Mouse (Mus musculus) olfactory bulb, adult 2 months (tissue): ENCODE measurements around the gene Gm20431. TPM values are rescaled to one million over a fixed set of nuclear protein-coding genes. Genes with fewer than 3 reads are reported as not detected.
A peak's percentile ranks its signal among the peaks of the same experiment; 100 is the strongest.
"Not testable (repeated sequence)": the region's sequence is repeated elsewhere in the genome, so short reads cannot be mapped to it uniquely, and the experiment has no call there.

Experiments
- H3K27ac ChIP-seq: fragments of 200-500 bp; 2 replicates; pipeline ENCODE4 v1.5.1; 2012; ENCODE audit warnings: low read depth, low read length; ENCODE audit not compliant: insufficient read depth
- H3K4me1 ChIP-seq: fragments of 200-500 bp; 2 replicates; pipeline ENCODE4 v1.6.1; 2012; ENCODE audit warnings: low read length; ENCODE audit not compliant: control insufficient read depth, insufficient read depth
- H3K4me3 ChIP-seq: fragments of 200-500 bp; 2 replicates; pipeline ENCODE4 v1.5.1; 2012; ENCODE audit warnings: mild to moderate bottlenecking, low read depth, low read length, moderate library complexity; ENCODE audit not compliant: insufficient read depth
- CTCF ChIP-seq: fragments of 200-500 bp; IDR thresholded peaks from 2 replicates; pipeline ENCODE4 v1.5.1; 2012; ENCODE audit warnings: low read depth, mild to moderate bottlenecking, low read length, moderate library complexity; ENCODE audit not compliant: insufficient read depth
- POLR2A ChIP-seq: fragments of 200-500 bp; IDR thresholded peaks from 2 replicates; pipeline ENCODE4 v1.6.1; 2012; ENCODE audit warnings: mild to moderate bottlenecking, low read depth, low read length, moderate library complexity; ENCODE audit not compliant: insufficient read depth
- WGBS: fragments of 180-500 bp; shearing (Covaris S2); methylation state at CpG from one replicate; pipeline ENCODE4 v1.1.7; 2018; 5-methylcytosine and 5-hydroxymethylcytosine counted together
- polyA plus RNA-seq: library from polyadenylated mRNA; stranded (reverse); fragments of >200 nt; gene quantifications from 2 replicates; pipeline ENCODE4 v1.2.4, GENCODE M21; 2012; ENCODE audit warnings: low replicate concordance; ENCODE audit not compliant: missing spikeins, insufficient read depth, insufficient read length

The Gm20431 gene
- polyA plus RNA-seq, 1 experiment: not detected

DNA sequence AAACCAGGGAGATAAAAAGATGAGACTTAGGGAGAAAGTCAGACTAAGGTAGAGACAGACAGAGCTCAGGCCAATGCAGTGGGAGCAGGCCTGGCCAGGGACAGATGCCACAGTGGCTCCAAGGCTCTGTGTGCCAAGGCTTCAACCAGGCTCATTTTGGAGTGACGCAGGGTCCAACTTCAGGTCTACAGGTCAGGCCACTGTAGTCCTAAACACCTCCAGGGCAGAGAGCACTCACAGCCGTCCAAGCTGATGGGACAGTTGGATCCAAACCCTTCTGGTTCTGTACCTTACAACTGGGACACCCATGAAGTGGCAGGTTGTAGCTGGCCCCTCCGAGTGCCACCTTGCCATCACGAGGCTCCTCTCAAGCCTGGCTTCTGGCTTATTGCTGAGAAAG is 3.3 kb downstream of the Gm20431 start:
- Histone ChIP-seq H3K4me3 (no peak overlapping the region), H3K4me1 (peaks cover 44% of the 10 kb centered on the region), H3K27ac (no peak overlapping the region)
- WGBS: 90% methylated on average over 4 of the region's 4 CpGs
- no peak for TF ChIP-seq POLR2A
- no peak for TF ChIP-seq CTCF

DNA sequence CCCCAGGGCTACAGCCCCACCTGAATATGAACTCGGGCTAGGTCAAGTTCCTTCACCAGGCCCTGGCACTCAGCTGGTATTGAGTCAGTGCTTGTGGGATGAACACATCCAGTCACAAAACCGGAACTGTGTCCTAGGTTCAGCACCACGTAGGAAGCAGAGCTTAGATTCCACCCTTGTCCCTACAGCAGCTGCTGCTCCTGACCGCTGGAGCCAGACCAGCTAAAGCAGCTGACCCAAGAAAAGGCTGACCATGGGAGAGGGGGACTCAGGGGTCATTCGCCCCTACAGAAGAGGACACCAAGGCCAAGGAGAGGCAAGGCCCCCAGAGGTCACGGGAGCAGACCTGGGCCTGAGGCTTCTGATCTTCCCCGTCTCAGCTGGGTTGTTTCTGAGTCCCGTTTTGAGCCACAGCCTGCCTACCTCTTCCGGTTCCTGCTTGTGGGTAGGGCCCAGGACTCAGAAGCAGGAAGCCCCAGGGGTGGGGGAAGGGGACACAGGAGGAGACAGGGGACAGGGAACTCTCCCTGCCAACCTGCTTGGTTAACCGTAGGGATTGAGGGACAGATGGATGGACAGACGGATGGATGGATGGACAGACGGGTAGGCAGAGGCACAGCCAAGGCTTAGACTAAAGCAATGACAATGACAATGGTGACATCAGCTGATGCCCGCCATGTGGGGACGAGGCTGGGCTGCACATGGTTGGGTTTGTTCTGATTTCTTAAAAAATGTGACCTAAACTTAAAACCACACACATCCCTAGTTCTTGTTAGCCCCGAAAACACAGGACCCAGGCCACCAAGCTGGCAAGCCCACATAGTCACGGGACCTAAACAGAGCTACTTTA is 4.4 kb downstream of the Gm20431 start:
- TF ChIP-seq CTCF (no peak), POLR2A (no peak)
- H3K27ac ChIP-seq: 0 out of 2 replicates have a peak overlapping the region, but pooled peaks have one; percentile 2
- H3K4me3 ChIP-seq: no peak overlapping the region; the same call in 1 of the 2 replicates
- WGBS: 80% methylated on average over 16 of the region's 16 CpGs
- H3K4me1 ChIP-seq: peaks cover 42% of the 10 kb centered on the region

DNA sequence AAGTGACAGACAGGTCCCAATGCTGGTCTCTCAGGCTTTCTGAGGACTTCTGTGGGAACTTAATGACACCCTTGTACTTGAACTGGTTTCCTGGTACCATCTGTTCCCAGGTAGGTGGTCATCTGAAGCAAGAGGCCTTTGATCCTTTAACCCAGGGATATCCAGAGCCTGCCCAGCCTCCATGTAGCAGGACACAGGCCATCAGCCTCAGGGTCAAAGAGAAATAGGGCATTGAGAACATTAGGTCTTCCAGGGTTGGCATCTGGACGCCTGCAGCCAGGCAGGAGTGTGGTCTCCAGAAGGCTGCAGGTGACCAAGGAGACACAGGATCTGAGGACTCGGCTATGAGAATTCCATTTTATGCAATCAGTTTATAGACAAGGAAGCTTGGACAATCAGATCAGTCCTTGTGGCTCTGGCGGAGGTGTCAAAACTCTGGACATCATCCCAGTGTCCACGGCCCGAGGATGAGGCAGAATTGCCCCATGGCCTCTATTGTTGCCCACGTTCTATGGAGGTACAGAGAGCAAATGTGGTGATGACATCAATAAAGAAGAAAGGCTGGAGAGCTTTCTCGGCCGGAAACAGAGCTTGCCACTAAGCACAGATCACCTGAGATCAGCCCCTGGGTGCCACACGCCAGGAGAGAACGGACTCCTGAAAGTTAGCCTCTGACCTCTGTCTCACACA is 6.2 kb downstream of the Gm20431 start:
- 84% methylated on average over 10 of the region's 10 CpGs for WGBS
- H3K4me3 ChIP-seq: no peak overlapping the region
- TF ChIP-seq CTCF (no peak), POLR2A (no peak)
- H3K4me1 ChIP-seq: peaks cover 44% of the 10 kb centered on the region
- H3K27ac ChIP-seq: no peak overlapping the region

DNA sequence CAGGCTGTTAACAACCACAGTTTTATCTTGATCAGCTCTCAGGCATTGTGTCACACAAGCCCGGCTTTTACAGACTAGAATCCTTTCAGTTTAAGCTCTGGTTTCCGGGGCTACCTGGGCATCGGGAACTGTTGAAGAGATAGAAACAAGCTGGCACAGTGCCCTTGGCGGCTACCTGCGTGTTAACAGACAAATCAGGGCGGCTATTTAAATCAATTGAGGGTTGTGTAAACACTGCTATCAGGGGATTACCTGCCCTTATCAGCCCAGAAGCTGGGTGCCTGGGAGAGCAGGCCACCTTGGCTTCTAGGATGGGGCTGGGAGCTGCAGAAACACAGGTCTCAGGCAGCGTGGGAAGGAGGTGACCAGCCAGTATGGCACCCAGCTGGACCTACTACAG is 8.6 kb downstream of the Gm20431 start:
- no peak for TF ChIP-seq CTCF
- no peak for TF ChIP-seq POLR2A
- no peak overlapping the region for H3K4me3 ChIP-seq
- 76% methylated on average over 7 of the region's 7 CpGs for WGBS
- no peak overlapping the region for H3K27ac ChIP-seq
- peaks cover 29% of the 10 kb centered on the region for H3K4me1 ChIP-seq

DNA sequence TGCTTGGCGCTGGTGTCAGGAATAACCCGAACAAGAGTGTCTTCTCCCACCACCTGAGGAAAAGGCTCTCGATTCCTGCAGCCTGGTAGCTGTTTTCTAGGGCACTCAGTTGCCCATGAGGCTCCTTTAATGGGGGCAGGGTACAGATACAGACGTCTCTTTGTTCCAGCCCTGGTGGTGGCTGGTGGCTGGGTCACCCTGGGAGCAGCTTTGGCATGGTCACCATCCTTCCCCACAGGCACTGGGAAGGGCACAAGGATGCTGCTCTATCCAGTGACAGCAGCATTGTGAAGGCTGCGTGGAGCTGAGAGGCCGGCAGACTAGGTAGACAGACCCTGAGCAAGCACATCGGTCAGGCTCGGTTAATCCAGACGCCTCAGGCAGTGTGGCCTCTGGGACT is 9.7 kb downstream of the Gm20431 start:
- TF ChIP-seq CTCF: no peak
- no peak for TF ChIP-seq POLR2A
- H3K4me3 ChIP-seq: no peak overlapping the region
- H3K27ac ChIP-seq: peak overlapping the region; percentile 30; the same call in 1 of the 2 replicates
- 59% methylated on average over 9 of the region's 9 CpGs for WGBS
- peaks cover 21% of the 10 kb centered on the region for H3K4me1 ChIP-seq

DNA sequence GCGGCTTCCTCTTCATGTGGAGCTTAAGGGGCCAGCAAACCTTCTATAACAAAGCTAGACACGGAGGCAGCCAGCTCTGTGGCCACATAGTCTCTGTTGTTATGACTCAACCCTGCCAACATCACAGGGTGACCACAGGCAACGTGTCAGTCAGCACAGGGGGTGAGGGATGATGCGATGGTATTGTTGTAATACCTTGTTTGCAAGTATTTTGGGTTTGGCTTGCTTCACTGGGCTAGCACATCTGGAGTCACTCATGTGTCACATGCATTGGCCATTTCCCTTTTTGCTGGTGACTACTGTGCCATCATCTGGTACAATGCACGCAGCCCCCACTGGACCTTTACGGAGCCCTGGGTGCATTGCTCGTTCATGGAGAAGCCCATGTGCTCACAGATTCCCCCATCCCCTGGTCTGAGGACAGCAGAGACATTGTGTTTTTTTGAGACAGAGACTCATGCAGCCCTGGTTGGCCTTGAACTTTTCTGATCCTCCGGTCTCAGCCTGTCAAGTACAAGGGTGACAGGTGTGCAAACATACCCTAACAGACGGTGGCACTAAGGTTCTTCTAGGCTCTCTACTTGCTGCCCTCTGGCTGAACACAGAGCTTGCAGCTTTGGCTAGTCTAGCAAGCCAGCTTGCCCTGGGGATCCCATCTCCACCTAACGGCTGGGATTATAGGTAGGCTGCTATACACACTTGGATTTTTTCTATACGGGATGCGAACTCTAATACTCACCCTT is 11.8 kb downstream of the Gm20431 start:
- H3K4me1 ChIP-seq: peaks cover 28% of the 10 kb centered on the region
- no peak overlapping the region for H3K4me3 ChIP-seq
- H3K27ac ChIP-seq: no peak overlapping the region
- WGBS: 90% methylated on average over 12 of the region's 12 CpGs
- TF ChIP-seq CTCF (no peak), POLR2A (no peak)

DNA sequence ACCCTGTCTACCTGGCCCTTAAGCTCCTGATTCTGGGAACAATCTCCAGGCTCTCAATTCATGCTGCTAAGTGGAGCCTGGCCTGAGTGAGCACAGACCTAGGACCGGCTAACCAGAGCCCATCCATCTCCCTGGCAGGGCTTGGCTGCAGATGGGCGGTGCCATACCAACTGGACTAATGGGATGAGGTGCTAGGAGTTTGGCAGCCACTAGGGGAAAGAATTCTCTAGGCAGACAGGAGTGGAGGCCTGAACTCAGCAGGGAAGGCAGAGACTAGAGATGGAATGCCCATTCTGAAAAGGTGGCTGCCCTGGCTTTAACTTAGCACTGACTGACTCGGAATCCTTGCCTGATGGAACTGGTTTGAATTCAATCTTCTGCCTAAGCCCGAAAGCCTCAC is 14.9 kb downstream of the Gm20431 start:
- 76% methylated on average over 4 of the region's 4 CpGs for WGBS
- no peak overlapping the region for H3K27ac ChIP-seq
- H3K4me1 ChIP-seq: peaks cover 17% of the 10 kb centered on the region
- TF ChIP-seq CTCF: no peak
- TF ChIP-seq POLR2A: no peak
- no peak overlapping the region for H3K4me3 ChIP-seq

DNA sequence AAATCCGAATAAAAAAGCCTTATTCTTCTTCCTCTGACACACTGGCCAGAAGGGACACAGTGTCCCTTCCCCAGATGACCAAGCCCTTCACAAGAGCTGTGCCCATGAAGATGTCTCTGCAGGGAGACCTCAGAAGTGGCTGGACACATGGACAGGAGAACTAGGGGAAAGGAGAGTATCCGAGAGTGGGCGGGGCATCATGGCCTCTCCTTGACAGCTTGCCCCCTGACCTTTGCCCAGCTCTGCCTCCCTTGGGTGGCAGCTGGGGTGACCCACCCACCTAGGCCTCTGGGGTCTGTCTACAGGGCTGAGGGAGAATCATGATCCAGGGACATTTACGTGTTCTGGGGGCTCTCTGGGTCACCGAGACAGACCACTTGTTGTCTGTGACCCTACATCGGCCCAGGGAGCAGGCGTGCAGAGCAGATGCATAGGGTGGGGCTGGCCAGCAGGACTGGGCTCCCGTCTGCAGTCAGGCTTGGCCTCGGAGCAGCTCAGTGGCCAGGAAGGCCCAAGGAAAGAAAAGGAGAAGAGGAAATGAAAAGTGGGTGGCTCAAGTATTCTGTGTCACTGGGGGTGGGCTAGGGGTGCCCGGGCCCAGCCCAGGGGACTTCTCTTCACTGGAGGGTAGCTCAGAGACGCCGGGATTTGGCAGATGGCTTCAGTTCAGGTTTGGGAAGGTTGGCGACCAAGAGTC is 17.8 kb downstream of the Gm20431 start:
- WGBS: 87% methylated on average over 13 of the region's 13 CpGs
- not testable (repeated sequence) for H3K27ac ChIP-seq, H3K4me3 ChIP-seq
- peaks cover 11% of the 10 kb centered on the region for H3K4me1 ChIP-seq
